Mouse (Mus musculus): ENCODE data around the gene Tub. TPM values are rescaled to one million over a fixed set of nuclear protein-coding genes. Genes with fewer than 3 reads are reported as not detected.
A peak's percentile ranks its signal among the peaks of the same experiment; 100 is the strongest.

Gene Tub
- not detected in 2 replicates for total RNA-seq (2014; fragmentation: Nextera tagmentation)
- total RNA-seq (2017) = not detected in 2 replicates

- no peak for ATAC-seq (replicated peaks; ENCODE audit: low FRiP score, low TSS enrichment, poor library complexity, severe bottlenecking)
Observed at GRCm38 (mm10) chr7:108950312-108950761, at the start of gene Tub. Gene Tub (plus strand): TSS chr7:108950338.

GRCm38 (mm10) chr7:108903969-108904368 lies 46.2 kb upstream of the Tub start:
- ATAC-seq (replicated peaks; ENCODE audit: low FRiP score, low TSS enrichment, poor library complexity, severe bottlenecking) = no peak

- no peak for ATAC-seq (replicated peaks; ENCODE audit: low FRiP score, low TSS enrichment, poor library complexity, severe bottlenecking)
Observed at GRCm38 (mm10) chr7:108927043-108927442, 23.1 kb upstream of the Tub start.

- ATAC-seq (replicated peaks; ENCODE audit: low FRiP score, low TSS enrichment, poor library complexity, severe bottlenecking) = no peak
Observed at GRCm38 (mm10) chr7:108928280-108929188, 21.6 kb upstream of the Tub start.

GRCm38 (mm10) chr7:108929726-108930393 lies 20.3 kb upstream of the Tub start, which contains the start of gene Nlrp10:
Gene Nlrp10 (minus strand): TSS chr7:108930178.
- no peak for ATAC-seq (replicated peaks; ENCODE audit: low FRiP score, low TSS enrichment, poor library complexity, severe bottlenecking)

GRCm38 (mm10) chr7:108933794-108934731 lies 16.1 kb upstream of the Tub start, which contains the start of gene Eif3f:
Gene Eif3f (plus strand): TSS chr7:108934417.
- ATAC-seq (replicated peaks; ENCODE audit: low FRiP score, low TSS enrichment, poor library complexity, severe bottlenecking) = peak; percentile 94

GRCm38 (mm10) chr7:108934836-108935235 lies 15.3 kb upstream of the Tub start:
- ATAC-seq (replicated peaks; ENCODE audit: low FRiP score, low TSS enrichment, poor library complexity, severe bottlenecking) = 0 out of 2 replicates have a peak, but pooled peaks have one; percentile 8

- ATAC-seq (replicated peaks; ENCODE audit: low FRiP score, low TSS enrichment, poor library complexity, severe bottlenecking) = no peak
Observed at GRCm38 (mm10) chr7:108935411-108935810, 14.7 kb upstream of the Tub start.

GRCm38 (mm10) chr7:108936591-108936990 lies 13.5 kb upstream of the Tub start:
- no peak for ATAC-seq (replicated peaks; ENCODE audit: low FRiP score, low TSS enrichment, poor library complexity, severe bottlenecking)

GRCm38 (mm10) chr7:108941466-108941865 lies 8.7 kb upstream of the Tub start:
- no peak for ATAC-seq (replicated peaks; ENCODE audit: low FRiP score, low TSS enrichment, poor library complexity, severe bottlenecking)

GRCm38 (mm10) chr7:108944002-108944401 lies 6.1 kb upstream of the Tub start:
- ATAC-seq (replicated peaks; ENCODE audit: low FRiP score, low TSS enrichment, poor library complexity, severe bottlenecking) = peak; percentile 91

GRCm38 (mm10) chr7:108948611-108949010 lies 1.5 kb upstream of the Tub start:
- no peak for ATAC-seq (replicated peaks; ENCODE audit: low FRiP score, low TSS enrichment, poor library complexity, severe bottlenecking)

GRCm38 (mm10) chr7:108949301-108949700 lies 837 bp upstream of the Tub start:
- ATAC-seq (replicated peaks; ENCODE audit: low FRiP score, low TSS enrichment, poor library complexity, severe bottlenecking) = no peak

- no peak for ATAC-seq (replicated peaks; ENCODE audit: low FRiP score, low TSS enrichment, poor library complexity, severe bottlenecking)
Observed at GRCm38 (mm10) chr7:108950762-108951331, 709 bp downstream of the Tub start.

GRCm38 (mm10) chr7:108952801-108953200 lies 2.7 kb downstream of the Tub start:
- ATAC-seq (replicated peaks; ENCODE audit: low FRiP score, low TSS enrichment, poor library complexity, severe bottlenecking) = no peak

- peak; percentile 84 for ATAC-seq (replicated peaks; ENCODE audit: low FRiP score, low TSS enrichment, poor library complexity, severe bottlenecking)
Observed at GRCm38 (mm10) chr7:108954185-108954584, 4.0 kb downstream of the Tub start.

GRCm38 (mm10) chr7:108957734-108958133 lies 7.6 kb downstream of the Tub start:
- no peak for ATAC-seq (replicated peaks; ENCODE audit: low FRiP score, low TSS enrichment, poor library complexity, severe bottlenecking)

GRCm38 (mm10) chr7:108965968-108966367 lies 15.8 kb downstream of the Tub start:
- ATAC-seq (replicated peaks; ENCODE audit: low FRiP score, low TSS enrichment, poor library complexity, severe bottlenecking) = peak; percentile 45; the same call in 1 of the 2 replicates
